Mouse (Mus musculus) heart, embryonic 13.5 days (tissue): Measurements from ENCODE around the gene Hmx3. TPM values are rescaled to one million over a fixed set of nuclear protein-coding genes. Genes with fewer than 3 reads are reported as not detected.
A peak's percentile ranks its signal among the peaks of the same experiment; 100 is the strongest.

Experiments
- ATAC-seq: fragments of 200-750 bp; cut with Nextera tagmentation; 2 replicates; pipeline ENCODE4 v1.8.0; 2017; ENCODE audit warnings: moderate TSS enrichment; ENCODE audit not compliant: insufficient number of reproducible peaks, low FRiP score, low TSS enrichment; ENCODE audit errors: extremely low read depth
- H3K27ac ChIP-seq: fragments of 300-500 bp; sonication (generic); replicated peaks from 2 replicates; pipeline ENCODE4 v1.5.1; 2015; ENCODE audit warnings: moderate library complexity, mild to moderate bottlenecking, inconsistent platforms
- H3K27me3 ChIP-seq: fragments of 300-500 bp; sonication (generic); replicated peaks from 2 replicates; pipeline ENCODE4 v1.6.1; 2015; ENCODE audit warnings: mild to moderate bottlenecking, inconsistent platforms
- H3K36me3 ChIP-seq: fragments of 300-500 bp; sonication (generic); 2 replicates; pipeline ENCODE4 v1.6.1; 2015; ENCODE audit warnings: mild to moderate bottlenecking, inconsistent platforms
- H3K4me1 ChIP-seq: fragments of 300-500 bp; sonication (generic); 2 replicates; pipeline ENCODE4 v1.6.1; 2015; ENCODE audit warnings: inconsistent platforms
- H3K4me2 ChIP-seq: fragments of 300-500 bp; sonication (generic); 2 replicates; pipeline ENCODE4 v1.6.1; 2015; ENCODE audit warnings: inconsistent platforms, mild to moderate bottlenecking, moderate library complexity
- H3K4me3 ChIP-seq: fragments of 300-500 bp; sonication (generic); 2 replicates; pipeline ENCODE4 v1.5.1; 2015; ENCODE audit warnings: moderate library complexity, mild to moderate bottlenecking, inconsistent platforms
- H3K9ac ChIP-seq: fragments of 300-500 bp; sonication (generic); 2 replicates; pipeline ENCODE4 v1.6.1; 2015; ENCODE audit warnings: inconsistent platforms, mild to moderate bottlenecking, moderate library complexity
- H3K9me3 ChIP-seq: fragments of 300-500 bp; sonication (generic); 2 replicates; pipeline ENCODE4 v1.6.1; 2016; ENCODE audit warnings: inconsistent platforms
- WGBS: fragments of 180-500 bp; shearing (Covaris S2); methylation state at CpG from one replicate; pipeline ENCODE4 v1.1.7; 2015; ENCODE audit warnings: mixed read lengths; 5-methylcytosine and 5-hydroxymethylcytosine counted together
- polyA plus RNA-seq: library from polyadenylated mRNA; unstranded; fragments of >200 nt; fragmentation: Nextera tagmentation; extraction: Ambion mirVana; gene quantifications from 2 replicates; pipeline ENCODE4 v1.2.1, GENCODE M21; 2015

Gene Hmx3
- polyA plus RNA-seq, 1 experiment from 2014 or later: not detected

DNA sequence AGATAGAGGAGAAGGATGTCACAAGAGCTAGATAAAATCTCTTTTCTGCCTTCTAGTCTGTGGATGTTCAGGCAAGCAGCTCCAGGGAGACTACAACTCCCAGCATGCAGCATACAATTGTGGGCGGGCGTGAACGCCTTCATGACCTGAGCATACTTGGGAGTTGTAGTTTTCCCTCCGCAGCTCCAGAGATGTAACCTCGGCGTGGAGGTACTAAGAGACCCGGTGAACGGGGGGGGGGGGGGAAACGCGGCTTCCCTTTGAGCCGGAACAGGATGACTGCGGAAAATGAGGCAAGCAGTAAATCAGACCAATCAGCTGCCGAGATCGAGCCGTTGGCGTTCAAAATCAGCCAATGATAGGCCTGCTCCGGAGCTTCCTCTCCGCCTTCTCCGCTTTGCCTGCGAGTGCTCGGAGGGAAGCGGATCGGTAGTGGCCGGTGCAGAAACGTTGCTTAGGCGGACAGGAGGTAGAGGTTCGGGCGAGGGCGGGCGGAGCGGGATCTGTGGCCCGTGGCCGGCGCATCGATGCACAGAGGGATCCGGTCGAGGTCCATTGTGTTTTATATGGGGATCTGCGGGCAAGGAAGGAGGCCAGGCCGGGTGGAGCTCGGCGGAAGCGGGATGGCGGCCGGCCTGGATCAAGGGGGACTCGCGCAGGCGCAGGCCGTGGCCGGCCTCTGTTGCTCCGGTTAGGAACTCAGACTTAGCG is 17.5 kb downstream of the Hmx3 start, which contains the start of gene Bub3:
Bub3 (plus strand) TSS at position 237 of the 711 bp plus-strand sequence.
- no peaks in the 10 kb centered on the region for H3K9me3 ChIP-seq
- peak within 1 kb of the TSS; percentile 91 for H3K27ac ChIP-seq
- H3K27me3 ChIP-seq: peaks cover 45% of the 10 kb centered on the region
- H3K36me3 ChIP-seq: peaks cover 34% of the 10 kb centered on the region
- H3K4me2 ChIP-seq: peak within 1 kb of the TSS; percentile 88
- peak; percentile 88 for ATAC-seq
- H3K4me1 ChIP-seq: peaks cover 35% of the 10 kb centered on the region
- under 1% methylated on average over 50 of the region's 51 CpGs for WGBS
- peak within 1 kb of the TSS; percentile 88 for H3K9ac ChIP-seq
- peak within 1 kb of the TSS; percentile 88 for H3K4me3 ChIP-seq

DNA sequence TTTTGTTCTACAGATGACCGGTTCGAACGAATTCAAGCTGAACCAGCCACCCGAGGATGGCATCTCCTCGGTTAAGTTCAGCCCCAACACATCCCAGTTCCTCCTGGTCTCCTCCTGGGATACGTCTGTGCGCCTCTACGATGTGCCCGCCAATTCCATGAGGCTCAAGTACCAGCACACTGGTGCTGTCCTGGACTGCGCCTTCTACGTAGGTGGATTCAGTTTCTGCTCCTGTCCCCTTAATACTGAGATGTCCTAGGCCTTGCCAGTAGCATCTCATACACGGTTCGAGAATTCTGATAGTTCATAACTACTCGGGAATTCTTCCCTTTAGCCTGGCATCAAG is 18.0 kb downstream of the Hmx3 start:
- Histone ChIP-seq H3K36me3 (peaks cover 38% of the 10 kb centered on the region), H3K4me1 (peaks cover 31% of the 10 kb centered on the region), H3K27me3 (peaks cover 39% of the 10 kb centered on the region), H3K9ac (peak overlapping the region; percentile 88), H3K9me3 (no peaks in the 10 kb centered on the region), H3K4me2 (peak overlapping the region; percentile 88), H3K27ac (peak overlapping the region; percentile 91), H3K4me3 (peak overlapping the region; percentile 88)
- 1% methylated on average over 14 of the region's 14 CpGs for WGBS
- ATAC-seq: peak; percentile 40; the same call in 1 of the 2 replicates

GRCm38 (mm10) chr7:131575246-131575645 is 32.6 kb downstream of the Hmx3 start:
- no peak overlapping the region for H3K4me3 ChIP-seq
- no peak overlapping the region for H3K27ac ChIP-seq
- ATAC-seq: no peak
- H3K4me1 ChIP-seq: no peaks in the 10 kb centered on the region
- H3K9me3 ChIP-seq: no peaks in the 10 kb centered on the region
- peaks cover 44% of the 10 kb centered on the region for H3K36me3 ChIP-seq
- no peaks in the 10 kb centered on the region for H3K27me3 ChIP-seq
- no peak overlapping the region for H3K9ac ChIP-seq
- H3K4me2 ChIP-seq: no peak overlapping the region
- 75% methylated on average over 6 of the region's 6 CpGs for WGBS

DNA sequence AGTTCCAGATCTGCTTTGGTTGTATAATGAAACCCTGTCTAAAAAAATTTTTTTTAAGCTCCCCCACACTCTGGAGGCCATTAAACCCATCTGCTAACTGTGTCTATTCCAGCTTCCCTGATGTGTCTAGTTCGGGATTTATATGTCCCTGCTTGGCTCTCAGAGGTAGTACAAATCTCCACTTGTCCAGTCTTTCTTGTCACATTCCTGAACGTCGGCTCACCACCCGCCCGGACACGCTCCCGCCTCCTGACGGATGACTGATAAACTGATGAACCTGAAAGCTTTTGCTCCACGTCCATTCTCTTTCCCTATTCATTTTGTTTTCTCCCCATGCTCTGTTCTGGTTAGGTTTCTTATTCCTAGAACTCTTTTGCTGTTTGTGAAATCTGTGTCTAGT is 39.5 kb downstream of the Hmx3 start:
- ATAC-seq: no peak
- Histone ChIP-seq H3K9ac (no peak overlapping the region), H3K4me2 (no peak overlapping the region), H3K4me1 (no peaks in the 10 kb centered on the region), H3K27ac (no peak overlapping the region), H3K27me3 (no peaks in the 10 kb centered on the region), H3K36me3 (no peaks in the 10 kb centered on the region), H3K9me3 (no peaks in the 10 kb centered on the region), H3K4me3 (no peak overlapping the region)
- WGBS: 28% methylated on average over 9 of the region's 9 CpGs

DNA sequence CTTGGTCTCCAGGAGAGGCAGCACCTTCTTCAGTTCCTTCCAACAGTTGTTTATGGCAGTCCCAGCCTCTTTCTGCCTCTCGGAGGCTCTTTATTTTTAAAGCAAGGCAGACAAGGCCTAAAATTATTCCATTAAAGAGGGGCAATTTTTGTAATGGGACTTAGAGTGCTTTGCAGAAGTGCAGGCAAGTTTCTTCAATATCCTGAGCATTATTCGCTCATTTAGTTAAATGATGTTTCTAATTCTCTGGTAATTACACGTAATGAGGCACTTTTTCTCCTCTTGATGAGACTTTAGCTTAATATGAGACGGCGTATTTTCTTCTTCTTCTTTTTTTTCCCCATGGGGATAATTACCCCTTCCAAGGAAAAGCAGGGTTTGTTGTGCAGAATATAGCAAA is 42.9 kb downstream of the Hmx3 start:
- Histone ChIP-seq H3K27ac (no peak overlapping the region), H3K36me3 (no peaks in the 10 kb centered on the region), H3K4me2 (no peak overlapping the region), H3K4me3 (no peak overlapping the region), H3K4me1 (no peaks in the 10 kb centered on the region), H3K27me3 (no peaks in the 10 kb centered on the region; the same call in 1 of the 2 replicates), H3K9me3 (no peaks in the 10 kb centered on the region), H3K9ac (no peak overlapping the region)
- ATAC-seq: no peak
- 86% methylated on average over 5 of the region's 5 CpGs for WGBS

Other genes with a start within 250 kb of the Hmx3 start
- 0.74 TPM in 2 replicates for gene Cuzd1, start 220.6 kb upstream of the Hmx3 start, polyA plus RNA-seq
- not detected in 2 replicates for gene Fam24b, start 213.4 kb upstream of the Hmx3 start, polyA plus RNA-seq
- not detected in 2 replicates for gene Fam24a, start 209.0 kb upstream of the Hmx3 start, polyA plus RNA-seq
- gene 2310057M21Rik, start 180.1 kb upstream of the Hmx3 start, polyA plus RNA-seq: 18.3 and 18.5 TPM in 2 replicates
- 89.2 and 90.2 TPM in 2 replicates for gene Pstk, start 171.7 kb upstream of the Hmx3 start, polyA plus RNA-seq
- gene Ikzf5, start 132.3 kb upstream of the Hmx3 start, polyA plus RNA-seq: 7.5 and 7.9 TPM in 2 replicates
- gene Acadsb, start 132.3 kb upstream of the Hmx3 start, polyA plus RNA-seq: 70.3 and 74.9 TPM in 2 replicates
- not detected in 2 replicates for gene Hmx2, start 5.9 kb downstream of the Hmx3 start, polyA plus RNA-seq
- gene Bub3, start 17.4 kb downstream of the Hmx3 start, polyA plus RNA-seq: 130 and 143 TPM in 2 replicates